10 mouse cellular contexts compared by ENCODE assay signal in the genomic region with DNA sequence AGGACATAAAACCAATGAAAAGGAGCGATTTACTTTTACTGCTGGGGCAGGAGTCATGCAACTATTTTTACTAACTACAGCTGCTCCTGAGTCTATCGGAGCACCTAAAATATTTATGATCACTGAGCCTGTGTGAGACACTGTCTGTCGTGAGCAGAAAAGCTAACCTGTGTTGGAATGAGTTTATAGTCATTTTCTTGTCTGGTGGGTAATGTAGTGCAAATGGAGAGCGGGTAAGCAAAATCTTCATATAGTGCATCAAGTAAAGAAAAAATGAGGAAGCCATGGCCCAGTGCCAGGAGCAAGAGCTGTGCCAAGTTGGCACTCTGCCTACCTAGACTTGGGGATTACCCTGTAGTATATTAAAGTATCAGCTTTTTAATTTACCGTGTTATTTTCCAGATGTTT.
DNase-seq lines count a peak whose midpoint lies in the region; ATAC-seq lines count a peak whose summit lies in the region.
"Had no signal": no experiment of that assay in that cellular context is flagged by ENCODE, and none has a peak within 500 bp of the region (broad histone marks: within the 10 kb centered on the region; RNA-seq: fewer than 3 reads in every experiment).

No protein-coding gene starts in this region.

- H3K4me3 ChIP-seq in embryonic facial prominence, embryonic 14.5 days (ENCODE audit: low read depth, low read length) = no peak overlapping the region
- no peak overlapping the region for H3K4me3 ChIP-seq in embryonic facial prominence, embryonic 10.5 days
- H3K4me3 ChIP-seq in lung, embryonic 16.5 days (ENCODE audit: low read length) = no peak overlapping the region
- no peak overlapping the region for H3K4me3 ChIP-seq in limb, embryonic 12.5 days (replicated peaks)
- H3K4me3 ChIP-seq: neural tube, embryonic 12.5 days had no signal

- no peaks in the 10 kb centered on the region for H3K27me3 ChIP-seq in embryonic facial prominence, embryonic 14.5 days (replicated peaks; ENCODE audit: control insufficient read depth, insufficient read depth, low read length)
- no peaks in the 10 kb centered on the region for H3K27me3 ChIP-seq in embryonic facial prominence, embryonic 10.5 days (replicated peaks; ENCODE audit: low read depth, poor library complexity, severe bottlenecking)
- H3K27me3 ChIP-seq in lung, embryonic 16.5 days (ENCODE audit: control insufficient read depth, insufficient read depth, low read depth, low read length) = no peaks in the 10 kb centered on the region
- 0 out of 2 replicates have a peak, but pooled peaks cover 3% of the 10 kb centered on the region for H3K27me3 ChIP-seq in limb, embryonic 12.5 days
- H3K27me3 ChIP-seq: neural tube, embryonic 12.5 days had no signal

- no peak overlapping the region for H3K27ac ChIP-seq in embryonic facial prominence, embryonic 14.5 days (replicated peaks; ENCODE audit: low read depth, low read length)
- H3K27ac ChIP-seq in embryonic facial prominence, embryonic 10.5 days (replicated peaks) = no peak overlapping the region
- H3K27ac ChIP-seq in lung, embryonic 16.5 days (ENCODE audit: low read length) = no peak overlapping the region
- no peak overlapping the region for H3K27ac ChIP-seq in limb, embryonic 12.5 days
- H3K27ac ChIP-seq: neural tube, embryonic 12.5 days; stomach, postnatal 0 days had no signal

- no peak overlapping the region for H3K9ac ChIP-seq in embryonic facial prominence, embryonic 14.5 days (ENCODE audit: low read depth, low read length)
- H3K9ac ChIP-seq in lung, embryonic 16.5 days (ENCODE audit: low read length) = no peak overlapping the region
- no peak overlapping the region for H3K9ac ChIP-seq in limb, embryonic 12.5 days (replicated peaks)
- H3K9ac ChIP-seq: neural tube, embryonic 12.5 days had no signal

- no peak overlapping the region for H3K4me2 ChIP-seq in embryonic facial prominence, embryonic 14.5 days (ENCODE audit: low read depth, low read length)
- no peak overlapping the region for H3K4me2 ChIP-seq in lung, embryonic 16.5 days (ENCODE audit: low read depth, low read length)
- H3K4me2 ChIP-seq in limb, embryonic 12.5 days = no peak overlapping the region; the same call in 1 of the 2 replicates
- H3K4me2 ChIP-seq: neural tube, embryonic 12.5 days had no signal

- ATAC-seq in embryonic facial prominence, embryonic 14.5 days (ENCODE audit: low read depth) = peak; percentile 53; the same call in 1 of the 2 replicates
- peak; percentile 23; the same call in 1 of the 2 replicates for ATAC-seq in lung, embryonic 16.5 days (ENCODE audit: low read depth)
- peak; percentile 84 for ATAC-seq in limb, embryonic 12.5 days (ENCODE audit: insufficient number of reproducible peaks, insufficient read depth, low FRiP score, low TSS enrichment, low read depth)

- H3K36me3 ChIP-seq in embryonic facial prominence, embryonic 14.5 days (ENCODE audit: control insufficient read depth, insufficient read depth, low read length) = no peaks in the 10 kb centered on the region
- no peaks in the 10 kb centered on the region for H3K36me3 ChIP-seq in embryonic facial prominence, embryonic 10.5 days (replicated peaks)
- no peaks in the 10 kb centered on the region for H3K36me3 ChIP-seq in lung, embryonic 16.5 days (ENCODE audit: control insufficient read depth, insufficient read depth, low read length)
- H3K36me3 ChIP-seq in limb, embryonic 12.5 days = no peaks in the 10 kb centered on the region
- H3K36me3 ChIP-seq: neural tube, embryonic 12.5 days had no signal

- no peaks in the 10 kb centered on the region for H3K9me3 ChIP-seq in embryonic facial prominence, embryonic 14.5 days (ENCODE audit: control insufficient read depth, low read length)
- no peaks in the 10 kb centered on the region for H3K9me3 ChIP-seq in embryonic facial prominence, embryonic 10.5 days
- H3K9me3 ChIP-seq in lung, embryonic 16.5 days (ENCODE audit: control insufficient read depth, low read length) = no peaks in the 10 kb centered on the region
- 0 out of 2 replicates have a peak, but pooled peaks cover 1% of the 10 kb centered on the region for H3K9me3 ChIP-seq in limb, embryonic 12.5 days
- H3K9me3 ChIP-seq: neural tube, embryonic 12.5 days had no signal

- DNase-seq in embryonic facial prominence, embryonic 14.5 days (ENCODE audit: low spot score) = peak; percentile 53
- no peak for DNase-seq in embryonic facial prominence, embryonic 10.5 days (ENCODE audit: low spot score)
- no peak for DNase-seq in lung, postnatal 25 days (ENCODE audit: low spot score)
- peak; percentile 51 for DNase-seq in kidney, adult 18-20 months
- no peak for DNase-seq in urinary bladder, postnatal 25 days (ENCODE audit: low spot score)
- no peak for DNase-seq in T-cell, adult 2 months (ENCODE audit: low spot score)

- H3K4me1 ChIP-seq in embryonic facial prominence, embryonic 14.5 days (ENCODE audit: control insufficient read depth, insufficient read depth, low read length) = no peaks in the 10 kb centered on the region
- H3K4me1 ChIP-seq in embryonic facial prominence, embryonic 10.5 days = no peaks in the 10 kb centered on the region
- H3K4me1 ChIP-seq in lung, embryonic 16.5 days (replicated peaks; ENCODE audit: control insufficient read depth, insufficient read depth, low read length) = 0 out of 2 replicates have a peak, but pooled peaks cover 3% of the 10 kb centered on the region
- peaks cover 10% of the 10 kb centered on the region; the same call in 1 of the 2 replicates for H3K4me1 ChIP-seq in limb, embryonic 12.5 days (replicated peaks)
- H3K4me1 ChIP-seq: neural tube, embryonic 12.5 days had no signal

- 44% methylated on average over 5 of the region's 5 CpGs for WGBS in embryonic facial prominence, embryonic 14.5 days
- 89% methylated on average over 5 of the region's 5 CpGs for WGBS in embryonic facial prominence, embryonic 10.5 days
- WGBS in lung, embryonic 16.5 days = 36% methylated on average over 5 of the region's 5 CpGs
- 15% methylated on average over 5 of the region's 5 CpGs for WGBS in limb, embryonic 12.5 days

Comparison
In these comparisons a context has a peak if more than half of its experiments do, and no peak if none do; other contexts are left out.
1. DNase-seq: peak in embryonic facial prominence, embryonic 14.5 days (single experiment) and kidney, adult 18-20 months (single experiment); none in embryonic facial prominence, embryonic 10.5 days (single experiment), lung, postnatal 25 days (single experiment), urinary bladder, postnatal 25 days (single experiment) and T-cell, adult 2 months (single experiment).
2. ATAC-seq: peak in every context shown above with its lines; median percentile 84 in limb, embryonic 12.5 days; 53 in embryonic facial prominence, embryonic 14.5 days; 23 in lung, embryonic 16.5 days.